Mouse (Mus musculus) stomach, postnatal 0 days (tissue): ENCODE measurements around the gene Gm44596.

ENCODE experiments used
- CTCF ChIP-seq: IDR thresholded peaks from 2 replicates; pipeline ENCODE4 v1.5.1; 2016; ENCODE audit warnings: antibody characterized with exemption, low read depth, mild to moderate bottlenecking, moderate library complexity
- EP300 ChIP-seq: optimal IDR thresholded peaks from 2 replicates; pipeline ENCODE3; 2016; ENCODE audit warnings: antibody characterized with exemption

DNA sequence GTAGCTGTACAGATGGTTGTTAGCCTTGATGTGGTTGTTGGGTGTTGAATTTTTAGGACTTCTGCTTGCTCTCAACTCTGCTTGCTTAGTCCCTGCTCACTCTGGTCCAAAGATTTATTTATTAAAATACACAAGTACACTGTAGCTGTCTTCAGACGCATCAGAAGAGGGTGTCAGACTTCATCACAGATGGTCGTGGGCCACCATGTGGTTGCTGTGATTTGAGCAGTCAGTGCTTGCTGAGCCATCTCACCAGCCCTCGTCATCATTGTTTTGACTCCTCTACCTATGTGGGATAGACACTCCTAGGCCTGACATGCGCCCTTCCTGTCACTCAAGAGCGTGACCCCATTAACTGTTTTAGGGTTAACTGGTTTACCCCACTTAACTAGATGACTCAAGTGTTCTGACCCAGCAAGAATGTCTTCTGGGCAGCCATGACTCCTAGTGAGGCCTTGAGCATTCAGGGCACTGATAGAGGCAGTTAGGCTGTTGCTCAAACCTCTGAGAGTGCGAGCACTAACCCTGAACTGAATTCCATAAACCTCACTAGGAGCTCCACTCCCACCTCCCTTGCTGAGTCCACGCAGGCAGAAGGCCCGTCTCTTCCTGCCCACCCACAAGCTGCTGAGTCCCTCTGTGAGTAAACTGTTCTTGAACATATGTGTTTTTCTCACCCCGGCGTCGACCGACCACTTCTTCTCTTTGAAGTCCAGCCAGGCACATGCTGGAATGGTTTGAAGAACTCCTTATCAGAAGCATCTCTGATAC lies 80.7 kb downstream of the Gm44596 start:
- no peak for TF ChIP-seq CTCF
- no peak for TF ChIP-seq EP300
